Mouse (Mus musculus): ENCODE measurements around the gene Atp9a.
A peak's percentile ranks its signal among the peaks of the same experiment; 100 is the strongest.
"Not testable (repeated sequence)": the region's sequence is repeated elsewhere in the genome, so short reads cannot be mapped to it uniquely, and the experiment has no call there.

Atp9a gene

DNA sequence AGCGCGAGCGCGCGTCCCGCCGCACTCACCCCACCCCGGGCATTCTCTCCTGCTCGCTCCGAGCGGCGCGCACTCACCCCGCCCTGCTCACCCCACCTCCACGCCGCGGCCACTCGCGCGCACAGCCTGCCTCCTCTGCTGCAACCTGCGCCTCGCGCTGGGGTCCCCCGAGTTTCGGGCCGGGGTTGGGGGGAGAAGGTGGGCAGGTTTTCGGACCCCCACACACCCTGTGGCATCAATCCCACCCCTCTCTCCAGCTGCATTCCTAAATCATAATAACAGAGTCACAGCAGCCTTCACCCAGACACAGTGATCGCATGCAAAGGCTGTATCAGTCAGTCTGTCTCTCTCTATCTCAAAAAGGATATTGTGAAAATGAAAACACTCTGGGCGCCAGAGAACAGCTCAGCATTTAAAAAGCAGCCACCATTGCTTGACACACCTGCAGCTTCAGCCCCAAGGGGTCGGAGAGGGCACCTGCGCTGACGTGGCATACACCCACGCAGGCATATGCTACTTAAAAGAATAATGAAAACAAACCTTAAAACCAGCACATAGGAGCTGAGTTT lies at the start of gene Atp9a:
TSS of gene Atp9a (minus strand) at position 351 of the 569 bp plus-strand sequence.
- peak in 1 of 2 experiments; percentile 64 for DNase-seq (ENCODE audit: low spot score in 2 of 2)

DNA sequence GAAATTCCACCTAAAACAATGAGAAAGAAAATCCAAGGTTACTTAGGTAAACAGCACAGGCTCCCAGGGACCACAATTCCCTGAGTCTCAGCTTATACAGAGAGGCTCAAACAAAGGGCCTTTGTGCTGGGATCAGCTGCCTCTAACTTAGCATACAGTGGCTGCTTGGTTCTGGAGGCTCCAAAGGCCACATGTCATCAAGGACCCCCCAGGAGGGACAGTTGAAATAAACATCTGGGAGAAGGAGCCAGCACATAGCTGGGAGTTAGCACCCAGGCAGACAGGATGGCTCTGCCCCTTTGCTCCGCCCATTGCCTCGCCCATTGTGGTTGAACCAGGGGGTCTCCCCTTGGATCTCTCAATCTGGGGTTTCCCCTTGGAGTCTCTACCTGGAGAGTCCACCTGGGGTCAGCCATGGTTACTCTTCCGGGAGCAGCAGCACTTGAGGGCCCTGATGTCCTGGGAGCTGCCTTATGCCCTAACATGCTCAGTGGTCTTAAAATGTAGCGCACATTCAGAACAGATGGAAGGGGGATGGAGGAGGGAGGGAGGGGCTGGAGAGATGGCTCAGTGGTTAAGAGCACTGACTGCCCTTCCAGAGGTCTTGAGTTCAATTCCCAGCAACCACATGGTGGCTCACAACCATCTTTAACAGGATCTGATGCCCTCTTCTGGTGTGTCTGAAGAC lies 49.0 kb upstream of the Atp9a start:
- DNase-seq (ENCODE audit: low spot score in 2 of 2), result no peak

DNA sequence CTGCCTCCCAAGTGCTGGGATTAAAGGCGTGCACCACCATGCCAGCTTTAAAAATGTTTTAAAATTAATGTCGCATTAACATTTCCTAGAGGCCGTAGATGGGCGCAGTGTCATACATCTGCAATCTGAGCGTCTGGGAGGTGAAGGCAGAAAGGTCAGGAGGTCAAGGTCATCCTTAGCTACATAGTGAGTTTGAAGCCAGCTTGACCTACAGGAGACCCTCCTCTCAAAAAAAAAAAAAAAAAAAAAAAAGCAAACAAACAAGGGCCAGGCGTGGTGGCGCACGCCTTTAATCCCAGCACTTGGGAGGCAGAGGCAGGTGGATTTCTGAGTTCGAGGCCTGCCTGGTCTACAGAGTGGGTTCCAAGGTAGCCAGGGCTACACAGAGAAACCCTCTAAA lies 44.0 kb upstream of the Atp9a start:
- no peak for DNase-seq (ENCODE audit: low spot score in 2 of 2)

DNA sequence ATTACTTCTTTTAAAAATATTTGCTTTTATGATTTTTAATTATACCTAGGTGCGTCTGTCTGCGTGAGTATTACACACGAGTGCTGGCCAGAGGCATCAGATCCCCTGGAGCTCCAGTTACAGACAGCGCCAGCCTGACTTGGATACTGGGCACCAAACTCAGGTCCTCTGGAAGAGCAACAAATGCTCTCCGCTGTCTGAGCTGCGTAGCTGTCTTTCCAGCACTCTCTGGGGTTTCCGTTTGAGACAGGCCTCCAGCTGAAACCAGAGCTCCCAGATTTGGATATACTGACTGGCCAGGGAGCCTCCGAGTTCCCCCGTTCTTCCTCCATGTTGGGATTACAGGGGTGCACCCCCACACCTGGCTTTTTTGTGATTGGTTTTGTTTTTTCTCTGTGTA lies 38.4 kb upstream of the Atp9a start:
- DNase-seq (ENCODE audit: low spot score in 2 of 2), result no peak

DNA sequence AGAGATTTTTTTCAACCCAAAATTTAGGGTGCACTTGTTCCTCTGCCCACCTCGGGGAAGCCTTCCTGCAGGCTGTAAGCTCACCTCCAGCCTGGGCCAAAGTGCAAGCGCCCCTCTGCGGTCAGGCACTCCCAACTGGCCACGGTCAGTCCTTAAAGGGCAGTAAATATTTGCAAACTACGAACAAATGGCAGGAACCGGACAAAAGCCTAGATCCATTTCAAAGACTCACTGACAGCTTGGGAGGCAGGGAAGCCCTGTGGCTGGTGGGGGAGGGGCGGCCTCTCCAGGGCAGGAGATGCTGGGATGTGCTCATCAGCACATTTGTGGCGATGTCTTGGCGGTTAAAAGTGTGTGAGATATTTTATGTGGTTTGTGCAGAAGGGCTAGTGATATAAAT lies 37.8 kb upstream of the Atp9a start:
- no peak for DNase-seq (ENCODE audit: low spot score in 2 of 2)

DNA sequence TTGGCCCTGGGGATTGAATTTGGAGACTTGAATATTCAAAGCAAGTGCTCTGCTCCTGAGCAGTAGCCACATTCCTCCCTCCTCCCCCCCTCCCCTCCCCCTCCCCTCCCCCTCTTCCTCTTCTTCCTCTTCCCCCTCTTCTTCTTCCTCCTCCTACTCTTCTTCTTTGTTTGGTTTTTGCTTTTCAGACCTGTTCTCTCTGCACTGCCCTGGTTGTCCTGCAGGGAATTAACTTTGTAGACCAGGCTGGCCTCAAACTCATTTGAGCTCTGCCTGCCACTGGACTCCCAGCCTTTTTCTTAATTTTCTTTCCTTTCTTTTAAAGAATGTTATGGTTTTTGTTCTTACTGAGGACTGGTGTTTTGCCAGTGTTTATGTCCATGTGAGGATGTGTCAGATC lies 35.3 kb upstream of the Atp9a start:
- no peak for DNase-seq (ENCODE audit: low spot score in 2 of 2)

DNA sequence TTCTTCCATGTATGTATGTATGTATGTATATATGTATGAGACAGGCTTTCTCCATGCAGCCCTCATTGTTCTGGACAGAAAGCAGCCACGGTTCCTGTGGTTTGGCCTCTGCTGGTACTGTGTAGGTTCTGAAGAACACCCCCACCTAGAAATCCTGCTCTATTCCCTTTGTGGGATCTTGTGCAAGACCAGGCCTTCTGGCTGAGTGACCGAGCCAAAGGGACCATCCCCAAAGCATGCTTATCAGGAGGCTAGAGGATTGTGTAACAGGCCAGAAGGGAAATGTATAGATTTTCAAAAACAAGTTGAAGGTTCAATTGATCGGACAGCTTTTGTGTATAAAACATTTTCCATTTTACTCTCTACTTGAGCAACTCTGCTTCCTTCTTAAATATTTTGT lies 34.0 kb upstream of the Atp9a start:
- DNase-seq (ENCODE audit: low spot score in 2 of 2), result no peak

DNA sequence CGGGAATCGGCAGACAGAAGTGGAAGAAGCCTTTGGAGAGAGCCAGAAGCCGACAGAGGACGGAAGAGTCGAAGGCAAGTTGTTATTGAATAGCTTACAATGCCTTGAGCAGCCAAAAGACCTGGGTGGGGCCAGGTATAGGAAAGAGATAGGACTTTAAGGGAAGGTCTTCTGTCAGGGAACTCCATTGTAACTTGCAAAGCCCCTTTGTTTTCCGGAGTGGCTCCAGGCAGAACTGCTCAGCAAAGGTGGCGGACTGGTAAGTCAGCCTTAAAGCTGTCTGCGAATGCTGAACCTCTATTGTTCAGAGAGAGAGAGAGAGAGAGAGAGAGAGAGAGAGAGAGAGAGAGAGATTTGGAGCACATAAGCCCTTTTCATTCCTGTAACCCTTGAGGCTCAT lies 27.1 kb upstream of the Atp9a start:
- DNase-seq (ENCODE audit: low spot score in 2 of 2), result no peak

DNA sequence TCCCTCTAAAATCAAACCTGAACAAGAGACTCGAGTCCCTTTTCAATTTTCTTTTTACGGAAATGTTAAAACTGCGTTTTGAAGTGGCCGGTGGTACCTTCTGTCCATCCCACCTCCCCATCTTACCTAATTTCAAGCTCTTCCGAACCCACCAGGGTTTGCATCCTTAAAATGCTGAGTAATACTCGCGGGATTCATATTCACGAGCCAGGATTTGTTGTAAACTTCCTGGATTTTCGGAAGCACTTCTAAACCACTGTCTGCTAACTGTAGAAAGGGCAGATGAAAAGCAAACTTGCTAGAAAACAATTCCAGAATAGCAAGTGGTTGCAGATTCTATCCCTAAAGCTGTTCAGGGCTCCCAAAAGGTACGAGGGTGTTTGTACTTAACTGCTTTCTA lies 25.4 kb upstream of the Atp9a start, which contains the start of gene Sall4:
TSS of gene Sall4 (minus strand) at position 362 of the 400 bp plus-strand sequence.
- no peak for DNase-seq (ENCODE audit: low spot score in 2 of 2)

DNA sequence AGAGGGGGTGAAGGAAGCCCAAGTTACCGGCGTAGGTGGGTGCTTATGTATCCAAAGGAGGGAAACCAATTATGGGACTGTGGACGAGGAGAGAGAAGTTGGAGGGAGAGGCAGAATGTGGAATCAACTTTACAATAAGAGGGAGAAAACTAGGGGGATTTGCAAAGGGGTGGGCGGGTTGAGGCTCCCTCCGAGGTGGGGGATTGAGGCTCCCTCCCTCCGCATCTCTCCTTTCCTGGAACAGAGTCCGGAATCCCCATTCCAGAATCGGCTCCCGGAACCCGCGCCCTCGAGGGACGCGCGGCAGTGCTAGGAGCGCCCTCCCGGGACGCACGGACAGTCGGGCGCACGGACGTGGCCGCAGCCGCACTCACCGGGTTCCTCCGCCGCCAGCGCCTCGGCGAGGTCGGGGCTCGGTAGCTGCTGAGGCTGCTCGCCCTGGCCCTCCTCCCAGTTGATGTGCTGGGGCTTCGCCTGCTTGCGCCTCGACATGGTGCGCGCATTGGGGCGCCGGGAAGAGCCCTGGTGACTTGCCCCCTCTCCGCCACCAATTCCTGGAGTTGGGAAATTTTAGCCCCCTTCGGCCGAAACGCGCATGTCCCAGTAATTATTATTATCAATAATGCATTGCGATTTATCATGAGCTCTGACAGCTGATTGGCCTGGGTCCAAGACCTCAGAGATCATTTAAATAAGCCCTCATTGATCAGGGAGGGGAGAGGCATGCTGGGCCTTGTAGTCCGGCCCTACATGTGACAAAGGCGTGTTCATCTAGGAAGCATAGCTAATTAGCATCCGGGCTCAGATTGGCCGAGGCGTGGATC lies 24.5 kb upstream of the Atp9a start:
- DNase-seq (ENCODE audit: low spot score in 2 of 2), result peak in 1 of 2 experiments; percentile 15

DNA sequence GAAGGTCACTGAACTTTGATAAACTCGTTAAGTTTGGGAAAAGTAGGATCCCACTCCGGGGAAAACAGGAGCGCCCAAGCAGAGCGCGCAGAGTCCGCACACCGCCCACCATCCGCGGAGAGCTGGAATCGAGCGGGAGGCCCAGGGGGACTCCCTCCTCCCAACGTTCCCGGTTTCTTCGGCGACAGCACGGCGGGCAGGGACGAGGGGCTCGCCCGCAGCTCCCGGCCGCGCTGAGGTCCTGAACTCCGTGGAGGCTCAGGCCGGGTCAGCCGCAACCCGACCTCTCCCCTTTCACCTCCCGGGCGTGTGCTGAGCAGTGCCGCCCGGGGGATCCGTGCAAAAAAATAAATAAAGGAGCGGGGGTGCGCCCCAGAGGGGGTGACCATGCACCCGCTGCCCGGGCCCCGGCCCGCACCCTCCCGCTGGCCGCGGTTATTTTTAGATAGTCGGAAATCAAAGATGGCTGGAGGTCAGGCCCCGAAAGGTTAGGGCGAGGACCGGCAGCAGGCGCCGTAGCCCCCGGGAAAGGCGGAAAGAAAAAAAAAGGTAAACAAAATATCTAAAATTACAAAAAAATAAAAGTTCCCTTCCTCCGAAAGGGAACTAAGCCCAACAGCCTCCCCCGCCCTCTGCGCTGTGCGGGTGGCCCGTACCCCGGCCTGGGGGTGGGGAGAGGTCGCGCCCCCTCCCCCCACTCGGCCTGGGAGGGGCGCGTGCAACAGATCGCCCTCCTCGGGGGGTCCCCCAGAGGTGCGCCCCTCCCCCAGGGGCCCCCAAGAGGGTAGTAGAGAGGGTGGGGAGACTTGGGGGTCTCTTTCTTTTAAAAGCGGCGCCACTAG lies 23.7 kb upstream of the Atp9a start:
- no peak for DNase-seq (ENCODE audit: low spot score in 2 of 2)

DNA sequence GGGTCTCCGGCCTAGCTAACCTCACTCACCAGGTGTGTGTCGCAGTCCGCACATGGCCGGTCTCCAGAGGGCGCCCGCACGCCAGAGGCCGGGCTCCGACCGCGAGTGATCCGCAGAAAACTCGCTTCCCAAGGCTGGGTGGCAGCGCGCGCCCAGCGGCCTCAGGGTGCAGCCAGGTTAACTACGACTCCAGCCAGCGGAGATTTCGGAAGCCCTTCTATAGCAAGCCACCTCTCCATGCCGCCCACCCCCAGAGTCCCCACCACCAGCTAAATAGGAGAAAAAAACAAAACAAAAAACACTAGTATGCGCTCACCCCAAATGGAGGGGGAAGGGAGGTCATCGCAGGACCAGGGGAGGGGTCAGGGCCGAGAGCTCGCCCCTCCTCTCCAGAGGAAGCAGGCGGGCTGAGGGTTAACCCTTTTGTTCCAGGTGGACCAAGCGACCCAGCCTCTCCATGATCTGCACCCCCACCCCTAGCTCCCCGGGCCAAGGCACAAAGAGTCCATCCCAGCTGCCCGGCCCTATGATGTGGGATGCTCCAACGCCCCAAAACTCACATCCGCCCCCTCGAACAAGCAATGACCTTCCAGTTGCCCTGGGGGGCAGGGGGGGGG lies 23.0 kb upstream of the Atp9a start:
- peak in 1 of 2 experiments; percentile 56 for DNase-seq (ENCODE audit: low spot score in 2 of 2)

DNA sequence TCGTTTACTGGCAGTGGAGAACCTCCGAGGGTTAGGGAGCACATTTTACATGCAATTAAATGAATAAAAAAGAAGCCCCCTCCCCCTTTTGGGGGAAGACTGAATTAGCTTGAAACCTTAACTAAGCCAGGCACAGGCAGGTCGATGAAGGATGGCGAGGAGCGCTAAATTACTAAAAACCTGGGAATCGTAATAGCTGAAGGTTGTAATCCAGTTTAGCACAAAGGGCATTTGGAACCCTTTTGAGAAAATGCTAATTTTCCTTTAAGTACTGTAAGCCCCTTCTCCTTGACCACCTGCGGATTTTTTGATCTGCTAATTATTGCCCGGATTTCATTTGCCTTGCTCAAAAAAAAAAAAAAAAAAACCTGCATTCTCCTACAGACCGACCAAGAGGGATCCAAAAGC lies 22.3 kb upstream of the Atp9a start:
- DNase-seq (ENCODE audit: low spot score in 2 of 2), result no peak

DNA sequence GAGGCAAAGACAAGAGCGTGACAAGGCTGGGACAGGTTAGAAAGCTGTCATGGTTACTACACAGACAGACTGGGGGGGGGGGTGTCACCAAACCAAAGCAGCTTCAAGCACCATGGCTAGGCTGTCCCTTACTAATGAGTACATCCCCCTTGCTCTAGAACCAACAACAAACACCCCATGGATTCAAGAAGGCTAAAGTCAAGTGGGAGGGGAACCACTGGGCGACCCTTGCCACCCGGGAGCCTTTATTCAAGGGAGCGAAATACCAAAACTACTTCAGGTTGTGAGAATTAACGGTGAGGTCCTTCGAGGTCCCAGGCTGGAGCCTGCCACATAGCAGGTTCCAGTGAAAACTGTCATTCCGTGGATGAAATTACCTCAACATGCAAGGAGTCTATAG lies 21.6 kb upstream of the Atp9a start:
- no peak for DNase-seq (ENCODE audit: low spot score in 2 of 2)

DNA sequence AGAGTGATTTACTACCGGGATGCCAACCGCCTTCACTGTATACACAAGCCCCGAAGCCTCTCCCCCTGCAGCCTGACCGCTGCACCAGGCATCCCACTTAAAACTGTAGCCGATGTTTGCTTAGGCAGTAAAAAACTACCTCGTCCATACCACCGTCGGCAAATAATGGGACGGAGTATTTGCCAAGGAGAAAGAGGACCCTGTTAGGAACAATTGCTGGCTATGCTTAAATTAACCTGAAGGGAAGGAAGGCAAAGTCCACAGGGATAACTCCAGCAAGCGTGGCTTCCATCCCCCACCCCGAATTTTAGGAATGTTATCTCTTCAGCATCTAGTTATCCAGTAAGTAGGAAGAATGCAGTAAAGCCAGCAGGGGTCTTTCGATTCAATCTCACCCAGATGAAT lies 20.2 kb upstream of the Atp9a start:
- DNase-seq (ENCODE audit: low spot score in 2 of 2), result no peak

DNA sequence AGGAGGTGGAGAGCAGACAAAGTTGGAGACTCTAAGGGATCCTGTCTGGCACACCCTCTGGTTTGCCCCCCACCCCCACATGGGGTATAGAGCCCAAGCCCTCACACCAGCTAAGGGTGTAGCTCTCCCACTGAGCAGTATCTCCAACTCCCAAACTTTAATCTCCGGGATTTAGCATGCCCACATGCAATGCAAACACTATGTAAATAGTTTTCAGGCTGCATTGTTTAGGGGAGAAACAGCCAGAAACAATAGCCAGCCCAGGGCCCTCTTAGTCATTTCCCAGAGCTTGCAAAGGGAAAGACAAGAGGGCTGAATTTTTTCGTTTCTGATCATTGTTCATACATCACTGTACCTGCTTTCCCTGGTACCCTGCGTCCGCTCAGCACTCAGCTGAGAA lies 19.7 kb upstream of the Atp9a start:
- DNase-seq (ENCODE audit: low spot score in 2 of 2), result no peak

DNA sequence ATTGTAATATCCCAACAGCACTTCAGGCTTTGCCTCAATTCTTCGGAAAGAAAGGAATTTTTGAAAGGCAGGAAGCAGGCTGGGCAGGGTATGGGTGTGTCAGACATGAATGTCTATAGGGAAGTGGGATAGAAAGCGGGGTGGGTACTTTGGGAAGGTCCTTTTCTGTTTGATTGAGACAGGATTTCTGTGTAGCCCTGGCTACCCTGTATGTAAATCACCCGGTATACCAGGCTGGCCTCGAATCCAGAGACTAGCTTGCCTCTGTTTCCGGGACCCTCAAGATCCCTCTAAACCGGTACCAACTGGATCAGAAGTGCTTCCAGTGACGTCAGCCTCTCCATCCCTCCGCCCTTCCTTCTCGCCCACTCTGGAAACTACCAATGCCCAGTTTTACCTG lies 18.9 kb upstream of the Atp9a start:
- no peak for DNase-seq (ENCODE audit: low spot score in 2 of 2)

DNA sequence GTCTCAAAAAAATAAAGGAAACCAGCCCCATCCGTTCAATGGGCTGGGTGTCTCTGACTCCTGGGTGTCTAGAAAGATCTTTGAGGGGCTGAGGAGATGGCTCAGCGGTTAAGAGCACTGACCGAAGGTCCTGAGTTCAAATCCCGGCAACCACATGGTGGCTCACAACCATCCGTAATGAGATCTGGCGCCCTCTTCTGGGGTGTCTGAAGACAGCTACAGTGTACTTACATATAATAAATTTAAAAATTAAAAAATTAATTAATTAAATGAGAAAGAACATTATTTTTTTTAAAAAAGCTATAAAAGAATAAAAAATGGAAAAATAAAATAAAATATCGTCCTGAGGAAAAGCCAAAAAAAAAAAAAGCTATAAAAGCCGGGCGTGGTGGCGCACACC lies 2.2 kb upstream of the Atp9a start:
- not testable (repeated sequence) for DNase-seq (ENCODE audit: low spot score in 2 of 2)

DNA sequence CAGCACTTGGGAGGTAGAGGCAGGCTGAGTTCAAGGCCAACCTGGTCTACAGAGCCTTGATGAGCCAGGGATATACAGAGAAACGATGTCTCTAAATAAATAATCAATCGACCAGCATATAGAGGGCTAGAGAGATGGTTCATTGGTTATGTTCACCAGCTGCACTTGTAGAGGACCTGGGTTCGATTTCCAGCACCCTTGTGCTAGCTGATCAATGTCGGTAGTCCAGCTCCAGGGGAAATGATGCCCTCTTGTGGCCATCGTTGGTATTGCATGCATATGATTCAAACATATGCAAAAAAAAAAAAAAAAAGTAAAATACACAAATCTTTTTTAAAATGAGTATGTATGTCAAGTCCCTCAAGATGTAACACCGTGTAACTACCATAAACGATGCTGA lies 440 bp upstream of the Atp9a start:
- DNase-seq (ENCODE audit: low spot score in 2 of 2), result peak in 1 of 2 experiments; percentile 35

DNA sequence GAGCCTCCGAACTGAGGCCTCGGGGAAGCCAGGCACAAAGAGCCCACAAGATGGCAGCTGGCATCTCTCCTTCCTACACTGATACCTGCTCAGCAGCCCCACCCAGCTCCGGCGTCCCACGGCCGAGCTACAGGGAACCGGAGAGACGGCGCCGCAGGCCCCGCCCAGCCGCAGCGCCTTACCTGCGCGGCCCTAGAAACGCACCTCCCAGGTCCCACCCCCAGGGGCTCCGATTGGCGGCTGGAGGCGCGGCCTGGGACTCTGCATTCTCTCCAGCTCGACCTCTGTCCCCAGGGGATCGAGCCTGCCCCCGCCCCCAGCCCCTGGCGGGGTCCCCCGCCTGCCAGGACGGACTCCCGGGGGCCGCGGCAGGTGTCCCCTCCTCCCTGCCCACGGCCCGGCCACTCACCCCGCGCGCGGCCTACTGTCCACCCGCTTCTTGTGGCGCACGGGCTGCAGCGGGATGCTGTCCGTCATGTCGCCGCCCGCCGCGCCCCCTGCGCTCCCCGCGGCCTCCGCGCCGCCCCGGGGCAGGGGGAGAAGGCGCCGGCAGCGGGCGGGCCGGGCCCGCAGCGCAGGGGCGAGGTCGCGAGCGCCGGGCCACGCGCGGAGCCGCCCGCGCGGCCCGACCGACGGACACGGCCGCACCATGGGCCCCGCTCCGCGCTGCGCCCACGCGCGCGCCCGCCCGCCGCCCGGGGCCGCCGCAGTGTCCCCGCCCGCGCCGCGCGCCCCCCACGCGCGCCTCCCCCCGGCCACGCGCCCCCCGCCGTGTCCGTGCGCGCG lies 743 bp downstream of the Atp9a start:
- peak; percentile 82 for DNase-seq (ENCODE audit: low spot score in 2 of 2)

DNA sequence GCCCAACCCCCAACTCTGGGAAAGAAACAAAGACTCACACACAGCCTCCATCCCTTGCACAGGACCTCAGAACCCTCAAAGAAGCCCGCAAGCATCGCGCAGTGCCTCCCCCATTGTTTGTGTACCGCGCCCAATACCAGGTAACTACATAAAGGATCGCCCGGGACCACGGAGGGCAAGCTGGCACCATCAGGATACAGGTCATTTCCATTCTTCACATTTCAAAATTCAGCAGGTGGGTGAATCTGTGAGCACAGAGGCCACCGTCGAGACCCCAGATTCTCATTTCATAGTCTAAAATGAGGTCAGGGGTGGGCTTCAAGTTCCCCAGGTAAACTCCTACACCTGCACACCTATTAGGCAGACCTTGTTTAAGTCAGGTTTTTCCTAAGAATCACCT lies 1.7 kb downstream of the Atp9a start:
- no peak for DNase-seq (ENCODE audit: low spot score in 2 of 2)

Measured in urinary bladder, adult 18-20 months (tissue).